Mouse (Mus musculus) cerebellum, adult (tissue): ENCODE results near the gene Slc30a10.
A peak's percentile ranks its signal among the peaks of the same experiment; 100 is the strongest.

ENCODE experiments used
- ATAC-seq: cut with Nextera tagmentation; 2 replicates; pipeline ENCODE4 v1.9.2; 2017; ENCODE audit warnings: mild to moderate bottlenecking, moderate library complexity, mixed read lengths; ENCODE audit not compliant: insufficient number of reproducible peaks, low FRiP score, low TSS enrichment

The Slc30a10 gene

GRCm38 (mm10) chr1:185454575-185454954 lies at the start of gene Slc30a10:
Gene Slc30a10, plus strand, starts transcription at chr1:185454848.
- peak; percentile 75 for ATAC-seq

GRCm38 (mm10) chr1:185405921-185406320 lies 48.7 kb upstream of the Slc30a10 start:
- ATAC-seq: no peak

- no peak for ATAC-seq
These were observed 44.8 kb upstream of the Slc30a10 start for GRCm38 (mm10) chr1:185409831-185410230.

GRCm38 (mm10) chr1:185418011-185418410 lies 36.6 kb upstream of the Slc30a10 start:
- no peak for ATAC-seq

GRCm38 (mm10) chr1:185419805-185420204 lies 34.8 kb upstream of the Slc30a10 start:
- ATAC-seq: no peak

- ATAC-seq: no peak
These were observed 33.9 kb upstream of the Slc30a10 start for GRCm38 (mm10) chr1:185420776-185421175.

- ATAC-seq: no peak
These were observed 28.1 kb upstream of the Slc30a10 start for GRCm38 (mm10) chr1:185426583-185426982.

- ATAC-seq: no peak
These were observed 24.2 kb upstream of the Slc30a10 start for GRCm38 (mm10) chr1:185430488-185430887.

GRCm38 (mm10) chr1:185431245-185431997 lies 23.2 kb upstream of the Slc30a10 start:
- no peak for ATAC-seq

GRCm38 (mm10) chr1:185431998-185432317 lies 22.7 kb upstream of the Slc30a10 start:
- no peak for ATAC-seq

GRCm38 (mm10) chr1:185433112-185433511 lies 21.5 kb upstream of the Slc30a10 start:
- no peak for ATAC-seq

- ATAC-seq: peak; percentile 46; the same call in 1 of the 2 replicates
These were observed 15.6 kb upstream of the Slc30a10 start for GRCm38 (mm10) chr1:185438841-185439580.

- peak; percentile 81 for ATAC-seq
These were observed 12.8 kb upstream of the Slc30a10 start for GRCm38 (mm10) chr1:185441703-185442472.

- no peak for ATAC-seq
These were observed 5.7 kb upstream of the Slc30a10 start for GRCm38 (mm10) chr1:185448936-185449335.

- ATAC-seq: no peak
These were observed 4.9 kb upstream of the Slc30a10 start for GRCm38 (mm10) chr1:185449727-185450126.

GRCm38 (mm10) chr1:185451077-185451476 lies 3.6 kb upstream of the Slc30a10 start:
- no peak for ATAC-seq

- no peak for ATAC-seq
These were observed 3.2 kb upstream of the Slc30a10 start for GRCm38 (mm10) chr1:185451495-185451894.

GRCm38 (mm10) chr1:185452461-185452860 lies 2.2 kb upstream of the Slc30a10 start:
- no peak for ATAC-seq

- no peak for ATAC-seq
These were observed 504 bp upstream of the Slc30a10 start for GRCm38 (mm10) chr1:185454144-185454543.

- peak; percentile 39; the same call in 1 of the 2 replicates for ATAC-seq
These were observed 480 bp downstream of the Slc30a10 start for GRCm38 (mm10) chr1:185454955-185455701.
